Mouse (Mus musculus) midbrain, embryonic 14.5 days (tissue): ENCODE measurements at regions not wholly inside any gene's neighbourhood (a gene's known extent, or its start where the extent isn't known, plus 50 kb on each side); places are given as distances from the start of the nearest gene placed in this dataset.
"Not testable (repeated sequence)": the region's sequence is repeated elsewhere in the genome, so short reads cannot be mapped to it uniquely, and the experiment has no call there.

ENCODE experiments used
- ATAC-seq: fragments of 200-750 bp; cut with Nextera tagmentation; 2 replicates; pipeline ENCODE4 v1.8.0; 2017; ENCODE audit warnings: moderate number of reproducible peaks, moderate library complexity; ENCODE audit not compliant: low FRiP score, low TSS enrichment
- DNase-seq: peaks from one replicate; pipeline ENCODE4 v3.0.0-alpha.2; 2015
- H3K27ac ChIP-seq: fragments of 300-500 bp; sonication (generic); replicated peaks from 2 replicates; pipeline ENCODE4 v1.5.1; 2014; ENCODE audit warnings: mild to moderate bottlenecking, low read depth, low read length, moderate library complexity
- H3K27me3 ChIP-seq: fragments of 300-500 bp; sonication (generic); 2 replicates; pipeline ENCODE4 v1.6.1; 2014; ENCODE audit warnings: low read length, control low read depth, mixed read lengths; ENCODE audit not compliant: control insufficient read depth, insufficient read depth
- H3K36me3 ChIP-seq: fragments of 300-500 bp; sonication (generic); 2 replicates; pipeline ENCODE4 v1.6.1; 2014; ENCODE audit warnings: low read length, control low read depth; ENCODE audit not compliant: control insufficient read depth, insufficient read depth
- H3K4me1 ChIP-seq: fragments of 300-500 bp; sonication (generic); 2 replicates; pipeline ENCODE4 v1.6.1; 2014; ENCODE audit warnings: mild to moderate bottlenecking, antibody characterized with exemption, low read length, control low read depth; ENCODE audit not compliant: control insufficient read depth, insufficient read depth
- H3K4me2 ChIP-seq: fragments of 300-500 bp; sonication (generic); 2 replicates; pipeline ENCODE4 v1.6.1; 2014; ENCODE audit warnings: mild to moderate bottlenecking, low read length, moderate library complexity
- H3K4me3 ChIP-seq: fragments of 300-500 bp; sonication (generic); replicated peaks from 2 replicates; pipeline ENCODE4 v1.5.1; 2014; ENCODE audit warnings: low read depth, low read length
- H3K9ac ChIP-seq: fragments of 300-500 bp; sonication (generic); replicated peaks from 2 replicates; pipeline ENCODE4 v1.6.1; 2014; ENCODE audit warnings: mild to moderate bottlenecking, low read length, moderate library complexity
- H3K9me3 ChIP-seq: fragments of 300-500 bp; sonication (generic); 2 replicates; pipeline ENCODE4 v1.6.1; 2016; ENCODE audit warnings: low read length, control low read depth, mixed read lengths; ENCODE audit not compliant: control insufficient read depth
- WGBS: fragments of 180-500 bp; shearing (Covaris S2); extraction: QIAGEN DNeasy Blood & Tissue Kit; methylation state at CpG from one replicate; pipeline ENCODE4 v1.1.7; 2014; 5-methylcytosine and 5-hydroxymethylcytosine counted together

- 96% methylated on average over 2 of the region's 2 CpGs for whole genome bisulfite sequencing
- Histone ChIP-seq H3K4me2 (no peak overlapping the region), H3K9me3 (no peaks in the 10 kb centered on the region), H3K27ac (no peak overlapping the region), H3K4me3 (no peak overlapping the region), H3K9ac (no peak overlapping the region), H3K4me1 (no peaks in the 10 kb centered on the region), H3K27me3 (no peaks in the 10 kb centered on the region), H3K36me3 (no peaks in the 10 kb centered on the region)
- no peak for ATAC-seq
- DNase-seq: no peak
Observed at GRCm38 (mm10) chr12:40935098-40935759, 88.7 kb upstream of the Immp2l start.

- no peak overlapping the region for H3K4me3 ChIP-seq
- no peaks in the 10 kb centered on the region for H3K36me3 ChIP-seq
- 7% methylated on average over 4 of the region's 4 CpGs for WGBS
- H3K4me1 ChIP-seq: no peaks in the 10 kb centered on the region
- no peak overlapping the region for H3K4me2 ChIP-seq
- no peaks in the 10 kb centered on the region for H3K9me3 ChIP-seq
- H3K27ac ChIP-seq: no peak overlapping the region
- DNase-seq: peak; percentile 58
- no peak for ATAC-seq
- no peaks in the 10 kb centered on the region for H3K27me3 ChIP-seq
- H3K9ac ChIP-seq: no peak overlapping the region
Observed at GRCm38 (mm10) chr12:40937037-40937436, 86.9 kb upstream of the Immp2l start.

GRCm38 (mm10) chr12:40946888-40947287 is 77.0 kb upstream of the Immp2l start:
- H3K27ac ChIP-seq: no peak overlapping the region
- H3K27me3 ChIP-seq: no peaks in the 10 kb centered on the region
- no peaks in the 10 kb centered on the region for H3K9me3 ChIP-seq
- ATAC-seq: no peak
- no peak overlapping the region for H3K4me2 ChIP-seq
- no peak overlapping the region for H3K9ac ChIP-seq
- 90% methylated on average over 6 of the region's 6 CpGs for WGBS
- H3K4me1 ChIP-seq: no peaks in the 10 kb centered on the region
- no peak overlapping the region for H3K4me3 ChIP-seq
- DNase-seq: no peak
- no peaks in the 10 kb centered on the region for H3K36me3 ChIP-seq

- DNase-seq (peak; percentile 2), ATAC-seq (no peak)
- no peaks in the 10 kb centered on the region for H3K4me1 ChIP-seq
- H3K36me3 ChIP-seq: no peaks in the 10 kb centered on the region
- no peak overlapping the region for H3K9ac ChIP-seq
- no peak overlapping the region for H3K4me2 ChIP-seq
- no peak overlapping the region for H3K4me3 ChIP-seq
- 87% methylated on average over 3 of the region's 3 CpGs for WGBS
- H3K27ac ChIP-seq: no peak overlapping the region
- H3K9me3 ChIP-seq: no peaks in the 10 kb centered on the region
- no peaks in the 10 kb centered on the region for H3K27me3 ChIP-seq
Observed at GRCm38 (mm10) chr12:40949580-40949979, 74.3 kb upstream of the Immp2l start.

- H3K9ac ChIP-seq: no peak overlapping the region
- ATAC-seq (no peak), DNase-seq (no peak)
- no peaks in the 10 kb centered on the region for H3K36me3 ChIP-seq
- WGBS: 77% methylated on average over 3 of the region's 3 CpGs
- H3K9me3 ChIP-seq: no peaks in the 10 kb centered on the region
- H3K4me1 ChIP-seq: no peaks in the 10 kb centered on the region
- H3K27me3 ChIP-seq: no peaks in the 10 kb centered on the region
- H3K27ac ChIP-seq: no peak overlapping the region
- no peak overlapping the region for H3K4me2 ChIP-seq
- H3K4me3 ChIP-seq: no peak overlapping the region
Observed at GRCm38 (mm10) chr12:40958536-40958935, 65.4 kb upstream of the Immp2l start.

GRCm38 (mm10) chr12:40964996-40965395 is 58.9 kb upstream of the Immp2l start:
- H3K4me1 ChIP-seq: no peaks in the 10 kb centered on the region
- H3K36me3 ChIP-seq: no peaks in the 10 kb centered on the region
- no peak overlapping the region for H3K27ac ChIP-seq
- 24% methylated on average over 2 of the region's 2 CpGs for WGBS
- no peak overlapping the region for H3K4me3 ChIP-seq
- no peaks in the 10 kb centered on the region for H3K9me3 ChIP-seq
- no peak for ATAC-seq
- H3K4me2 ChIP-seq: no peak overlapping the region
- H3K27me3 ChIP-seq: no peaks in the 10 kb centered on the region
- peak; percentile 14 for DNase-seq
- H3K9ac ChIP-seq: no peak overlapping the region

GRCm38 (mm10) chr12:40966308-40966707 is 57.6 kb upstream of the Immp2l start:
- H3K27me3 ChIP-seq: no peaks in the 10 kb centered on the region
- H3K9ac ChIP-seq: no peak overlapping the region
- no peak overlapping the region for H3K27ac ChIP-seq
- ATAC-seq (no peak), DNase-seq (no peak)
- WGBS: 92% methylated on average over 2 of the region's 2 CpGs
- no peak overlapping the region for H3K4me2 ChIP-seq
- H3K4me3 ChIP-seq: no peak overlapping the region
- no peaks in the 10 kb centered on the region for H3K4me1 ChIP-seq
- no peaks in the 10 kb centered on the region for H3K9me3 ChIP-seq
- no peaks in the 10 kb centered on the region for H3K36me3 ChIP-seq

- not testable (repeated sequence) for H3K9ac ChIP-seq, H3K4me1 ChIP-seq, H3K27me3 ChIP-seq, H3K4me3 ChIP-seq, H3K27ac ChIP-seq, H3K36me3 ChIP-seq, H3K9me3 ChIP-seq, H3K4me2 ChIP-seq, ATAC-seq, DNase-seq
- WGBS: 96% methylated on average over 6 of the region's 6 CpGs
Observed at GRCm38 (mm10) chr12:40966723-40967122, 57.2 kb upstream of the Immp2l start.

GRCm38 (mm10) chr12:40972844-40973243 is 51.0 kb upstream of the Immp2l start:
- Histone ChIP-seq H3K9me3 (no peaks in the 10 kb centered on the region), H3K4me3 (no peak overlapping the region), H3K36me3 (no peaks in the 10 kb centered on the region), H3K4me1 (no peaks in the 10 kb centered on the region), H3K27ac (no peak overlapping the region), H3K4me2 (no peak overlapping the region), H3K9ac (no peak overlapping the region), H3K27me3 (no peaks in the 10 kb centered on the region)
- 71% methylated on average over 3 of the region's 3 CpGs for WGBS
- ATAC-seq: no peak
- no peak for DNase-seq
